Mouse (Mus musculus) intestine, embryonic 14.5 days (tissue): Measurements from ENCODE around the gene Sp2. TPM values are rescaled to one million over a fixed set of nuclear protein-coding genes. Genes with fewer than 3 reads are reported as not detected.
A peak's percentile ranks its signal among the peaks of the same experiment; 100 is the strongest.

ENCODE experiments used
- ATAC-seq: fragments of 200-750 bp; cut with Nextera tagmentation; replicated peaks from 2 replicates; pipeline ENCODE4 v1.8.0; 2017; ENCODE audit warnings: low read depth, moderate number of reproducible peaks, moderate TSS enrichment, moderate library complexity; ENCODE audit not compliant: low FRiP score, low TSS enrichment
- DNase-seq: peaks from one replicate; pipeline ENCODE4 v3.0.0-alpha.2; 2018; ENCODE audit warnings: low spot score
- H3K27ac ChIP-seq: fragments of 300-500 bp; sonication (generic); 2 replicates; pipeline ENCODE4 v1.5.1; 2014; ENCODE audit warnings: low read depth, mild to moderate bottlenecking, control low read depth
- H3K27me3 ChIP-seq: fragments of 300-500 bp; sonication (generic); replicated peaks from 2 replicates; pipeline ENCODE4 v1.6.1; 2014; ENCODE audit warnings: low read length, control low read depth; ENCODE audit not compliant: control insufficient read depth, insufficient read depth
- H3K36me3 ChIP-seq: fragments of 300-500 bp; sonication (generic); 2 replicates; pipeline ENCODE4 v1.6.1; 2014; ENCODE audit warnings: low read length, control low read depth; ENCODE audit not compliant: control insufficient read depth, insufficient read depth
- H3K4me1 ChIP-seq: fragments of 300-500 bp; sonication (generic); replicated peaks from 2 replicates; pipeline ENCODE4 v1.6.1; 2014; ENCODE audit warnings: low read length, control low read depth, mixed read lengths; ENCODE audit not compliant: control insufficient read depth, insufficient read depth
- H3K4me2 ChIP-seq: fragments of 300-500 bp; sonication (generic); 2 replicates; pipeline ENCODE4 v1.6.1; 2014; ENCODE audit warnings: low read length
- H3K4me3 ChIP-seq: fragments of 300-500 bp; sonication (generic); 2 replicates; pipeline ENCODE4 v1.5.1; 2014; ENCODE audit warnings: low read depth, low read length, control low read depth, mixed read lengths
- H3K9ac ChIP-seq: fragments of 300-500 bp; sonication (generic); 2 replicates; pipeline ENCODE4 v1.6.1; 2014; ENCODE audit warnings: mild to moderate bottlenecking, low read length
- H3K9me3 ChIP-seq: fragments of 300-500 bp; sonication (generic); 2 replicates; pipeline ENCODE4 v1.6.1; 2016; ENCODE audit warnings: low read length, control low read depth; ENCODE audit not compliant: control insufficient read depth
- WGBS: fragments of 180-500 bp; shearing (Covaris S2); extraction: QIAGEN DNeasy Blood & Tissue Kit; methylation state at CpG from one replicate; pipeline ENCODE4 v1.1.7; 2014; 5-methylcytosine and 5-hydroxymethylcytosine counted together
- polyA plus RNA-seq: library from polyadenylated mRNA; unstranded; fragments of >200 nt; fragmentation: Nextera tagmentation; extraction: Ambion mirVana; gene quantifications from 2 replicates; pipeline ENCODE4 v1.2.1, GENCODE M21; 2014

The Sp2 gene
- polyA plus RNA-seq, result 18.6 and 18.7 TPM in 2 replicates

- Histone ChIP-seq H3K4me3 (no peak within 1 kb of the TSS), H3K4me2 (0 out of 2 replicates have a peak within 1 kb of the TSS, but pooled peaks have one; percentile 11), H3K9me3 (no peaks in the 10 kb centered on the region), H3K9ac (no peak within 1 kb of the TSS), H3K4me1 (peaks cover 11% of the 10 kb centered on the region), H3K27me3 (0 out of 2 replicates have a peak, but pooled peaks cover 7% of the 10 kb centered on the region), H3K27ac (no peak within 1 kb of the TSS), H3K36me3 (no peaks in the 10 kb centered on the region)
- no peak for ATAC-seq
- no peak for DNase-seq
- WGBS, result 71% methylated on average over 7 of the region's 7 CpGs
Measured at GRCm38 (mm10) chr11:96982859-96983258, at the start of gene Sp2. TSS of gene Sp2 (minus strand) at chr11:96982959.

GRCm38 (mm10) chr11:97032499-97032898 is 49.7 kb upstream of the Sp2 start:
- WGBS, result 96% methylated on average over 4 of the region's 4 CpGs
- DNase-seq (no peak), ATAC-seq (no peak)
- Histone ChIP-seq H3K4me2 (no peak overlapping the region), H3K4me3 (no peak overlapping the region), H3K4me1 (peaks cover 12% of the 10 kb centered on the region; the same call in 1 of the 2 replicates), H3K27me3 (no peaks in the 10 kb centered on the region), H3K9me3 (no peaks in the 10 kb centered on the region), H3K36me3 (0 out of 2 replicates have a peak, but pooled peaks cover 4% of the 10 kb centered on the region), H3K9ac (no peak overlapping the region), H3K27ac (no peak overlapping the region)

GRCm38 (mm10) chr11:97031977-97032376 is 49.2 kb upstream of the Sp2 start:
- no peak overlapping the region for H3K4me3 ChIP-seq
- H3K4me1 ChIP-seq, result peaks cover 12% of the 10 kb centered on the region; the same call in 1 of the 2 replicates
- no peak overlapping the region for H3K27ac ChIP-seq
- DNase-seq (no peak), ATAC-seq (no peak)
- H3K9me3 ChIP-seq, result no peaks in the 10 kb centered on the region
- no peak overlapping the region for H3K9ac ChIP-seq
- H3K36me3 ChIP-seq, result 0 out of 2 replicates have a peak, but pooled peaks cover 4% of the 10 kb centered on the region
- H3K27me3 ChIP-seq, result no peaks in the 10 kb centered on the region
- no peak overlapping the region for H3K4me2 ChIP-seq
- WGBS, result 84% methylated on average over 12 of the region's 12 CpGs

GRCm38 (mm10) chr11:97030426-97030825 is 47.7 kb upstream of the Sp2 start:
- WGBS, result 15% methylated on average over 15 of the region's 15 CpGs
- Histone ChIP-seq H3K9ac (peak overlapping the region; percentile 69), H3K36me3 (0 out of 2 replicates have a peak, but pooled peaks cover 4% of the 10 kb centered on the region), H3K4me2 (peak overlapping the region; percentile 96), H3K9me3 (no peaks in the 10 kb centered on the region), H3K27me3 (no peaks in the 10 kb centered on the region), H3K4me3 (peak overlapping the region; percentile 73), H3K4me1 (peaks cover 18% of the 10 kb centered on the region), H3K27ac (peak overlapping the region; percentile 59; the same call in 1 of the 2 replicates)
- DNase-seq (no peak), ATAC-seq (no peak)

GRCm38 (mm10) chr11:97029686-97030417 is 47.1 kb upstream of the Sp2 start, which contains the start of gene Scrn2:
TSS of gene Scrn2 (plus strand) at chr11:97029938.
- peak; percentile 99 for DNase-seq
- ATAC-seq, result peak; percentile 64
- peak within 1 kb of the TSS; percentile 69 for H3K9ac ChIP-seq
- H3K27me3 ChIP-seq, result no peaks in the 10 kb centered on the region
- peak within 1 kb of the TSS; percentile 96 for H3K4me2 ChIP-seq
- H3K36me3 ChIP-seq, result 0 out of 2 replicates have a peak, but pooled peaks cover 4% of the 10 kb centered on the region
- H3K4me1 ChIP-seq, result peaks cover 19% of the 10 kb centered on the region
- WGBS, result 1% methylated on average over 25 of the region's 25 CpGs
- peak within 1 kb of the TSS; percentile 73 for H3K4me3 ChIP-seq
- peak within 1 kb of the TSS; percentile 59; the same call in 1 of the 2 replicates for H3K27ac ChIP-seq
- H3K9me3 ChIP-seq, result no peaks in the 10 kb centered on the region

- Histone ChIP-seq H3K36me3 (no peaks in the 10 kb centered on the region), H3K9me3 (no peaks in the 10 kb centered on the region), H3K9ac (peak overlapping the region; percentile 37), H3K27ac (peak overlapping the region; percentile 85), H3K4me2 (peak overlapping the region; percentile 56), H3K4me1 (peaks cover 24% of the 10 kb centered on the region), H3K4me3 (peak overlapping the region; percentile 21), H3K27me3 (peaks cover 36% of the 10 kb centered on the region)
- DNase-seq (peak; percentile 94), ATAC-seq (peak; percentile 24)
- WGBS, result 3% methylated on average over 17 of the region's 17 CpGs
Measured at GRCm38 (mm10) chr11:97025721-97026344, 43.1 kb upstream of the Sp2 start.

GRCm38 (mm10) chr11:97024977-97025376 is 42.2 kb upstream of the Sp2 start:
- Histone ChIP-seq H3K4me3 (no peak overlapping the region), H3K4me1 (peaks cover 16% of the 10 kb centered on the region), H3K27me3 (peaks cover 44% of the 10 kb centered on the region), H3K36me3 (no peaks in the 10 kb centered on the region), H3K9ac (no peak overlapping the region), H3K9me3 (no peaks in the 10 kb centered on the region), H3K4me2 (no peak overlapping the region), H3K27ac (no peak overlapping the region)
- DNase-seq (no peak), ATAC-seq (no peak)
- WGBS, result 51% methylated on average over 10 of the region's 10 CpGs

- 2% methylated on average over 50 of the region's 50 CpGs for WGBS
- peak overlapping the region; percentile 83 for H3K4me2 ChIP-seq
- peaks cover 70% of the 10 kb centered on the region for H3K27me3 ChIP-seq
- no peaks in the 10 kb centered on the region for H3K36me3 ChIP-seq
- H3K4me1 ChIP-seq, result peaks cover 22% of the 10 kb centered on the region
- no peak overlapping the region for H3K27ac ChIP-seq
- H3K4me3 ChIP-seq, result peak overlapping the region; percentile 48
- peak overlapping the region; percentile 53 for H3K9ac ChIP-seq
- no peaks in the 10 kb centered on the region for H3K9me3 ChIP-seq
- DNase-seq, result peak; percentile 87
- ATAC-seq, result peak; percentile 25; the same call in 1 of the 2 replicates
Measured at GRCm38 (mm10) chr11:97021873-97022484, 39.2 kb upstream of the Sp2 start.
